Mouse (Mus musculus) heart, embryonic 10.5 days (tissue): ENCODE measurements around the gene Nrg4. TPM values are rescaled to one million over a fixed set of nuclear protein-coding genes. Genes with fewer than 3 reads are reported as not detected.

Experiments
- DNase-seq: peaks from one replicate; pipeline ENCODE4 v3.0.0-alpha.2; 2017; ENCODE audit warnings: low spot score
- H3K27ac ChIP-seq: fragments of 300-500 bp; sonication (generic); 2 replicates; pipeline ENCODE4 v1.5.1; 2016; ENCODE audit warnings: mild to moderate bottlenecking
- H3K27me3 ChIP-seq: fragments of 300-500 bp; sonication (generic); 2 replicates; pipeline ENCODE4 v1.6.1; 2016; ENCODE audit warnings: mild to moderate bottlenecking; ENCODE audit not compliant: poor library complexity, insufficient read depth, severe bottlenecking
- H3K36me3 ChIP-seq: fragments of 300-500 bp; sonication (generic); 2 replicates; pipeline ENCODE4 v1.6.1; 2016; ENCODE audit warnings: mild to moderate bottlenecking, moderate library complexity
- H3K4me1 ChIP-seq: fragments of 300-500 bp; sonication (generic); 2 replicates; pipeline ENCODE4 v1.6.1; 2016; ENCODE audit warnings: mild to moderate bottlenecking
- H3K4me3 ChIP-seq: fragments of 300-500 bp; sonication (generic); 2 replicates; pipeline ENCODE4 v1.5.1; 2016; ENCODE audit warnings: mild to moderate bottlenecking, moderate library complexity
- H3K9me3 ChIP-seq: fragments of 300-500 bp; sonication (generic); 2 replicates; pipeline ENCODE4 v1.6.1; 2016; ENCODE audit warnings: mild to moderate bottlenecking, moderate library complexity
- WGBS: fragments of 180-500 bp; shearing (Covaris S2); methylation state at CpG from one replicate; pipeline ENCODE4 v1.1.7; 2016; 5-methylcytosine and 5-hydroxymethylcytosine counted together
- polyA plus RNA-seq: library from polyadenylated mRNA; unstranded; fragments of >200 nt; fragmentation: Nextera tagmentation; extraction: Ambion mirVana; gene quantifications from 2 replicates; pipeline ENCODE4 v1.2.1, GENCODE M21; 2016

Gene Nrg4
- polyA plus RNA-seq, 1 experiment from 2014 or later = 1.3 TPM

GRCm38 (mm10) chr9:55332949-55333348 lies 6.3 kb upstream of the Nrg4 start:
- Histone ChIP-seq H3K27me3 (peaks cover 47% of the 10 kb centered on the region), H3K4me1 (peaks cover 6% of the 10 kb centered on the region), H3K4me3 (no peak overlapping the region), H3K27ac (no peak overlapping the region), H3K36me3 (no peaks in the 10 kb centered on the region), H3K9me3 (no peaks in the 10 kb centered on the region)
- 36% methylated on average over 7 of the region's 7 CpGs for WGBS
- DNase-seq = no peak

- H3K36me3 ChIP-seq = no peaks in the 10 kb centered on the region
- H3K27ac ChIP-seq = no peak overlapping the region
- no peak overlapping the region for H3K4me3 ChIP-seq
- WGBS = 33% methylated on average over 5 of the region's 5 CpGs
- peaks cover 51% of the 10 kb centered on the region for H3K27me3 ChIP-seq
- H3K9me3 ChIP-seq = no peaks in the 10 kb centered on the region
- peaks cover 6% of the 10 kb centered on the region for H3K4me1 ChIP-seq
- DNase-seq = no peak
These were observed 5.8 kb upstream of the Nrg4 start for GRCm38 (mm10) chr9:55332476-55332875.

GRCm38 (mm10) chr9:55329401-55329800 lies 2.8 kb upstream of the Nrg4 start:
- no peaks in the 10 kb centered on the region for H3K36me3 ChIP-seq
- H3K4me3 ChIP-seq = no peak overlapping the region
- H3K9me3 ChIP-seq = no peaks in the 10 kb centered on the region
- H3K27ac ChIP-seq = no peak overlapping the region
- no peak for DNase-seq
- WGBS = 71% methylated on average over 6 of the region's 6 CpGs
- H3K27me3 ChIP-seq = peaks cover 73% of the 10 kb centered on the region
- H3K4me1 ChIP-seq = peaks cover 10% of the 10 kb centered on the region

GRCm38 (mm10) chr9:55328151-55328918 lies 1.7 kb upstream of the Nrg4 start:
- no peaks in the 10 kb centered on the region for H3K36me3 ChIP-seq
- H3K9me3 ChIP-seq = no peaks in the 10 kb centered on the region
- peaks cover 82% of the 10 kb centered on the region for H3K27me3 ChIP-seq
- peaks cover 10% of the 10 kb centered on the region for H3K4me1 ChIP-seq
- DNase-seq = no peak
- H3K27ac ChIP-seq = no peak overlapping the region
- no peak overlapping the region for H3K4me3 ChIP-seq
- 28% methylated on average over 14 of the region's 14 CpGs for WGBS

GRCm38 (mm10) chr9:55327234-55327615 lies 581 bp upstream of the Nrg4 start:
- DNase-seq = no peak
- peak overlapping the region; percentile 72 for H3K4me3 ChIP-seq
- under 1% methylated on average over 13 of the region's 13 CpGs for WGBS
- H3K4me1 ChIP-seq = peaks cover 5% of the 10 kb centered on the region; the same call in 1 of the 2 replicates
- peaks cover 74% of the 10 kb centered on the region for H3K27me3 ChIP-seq
- H3K36me3 ChIP-seq = no peaks in the 10 kb centered on the region
- H3K27ac ChIP-seq = peak overlapping the region; percentile 87
- H3K9me3 ChIP-seq = no peaks in the 10 kb centered on the region

- no peak for DNase-seq
- Histone ChIP-seq H3K36me3 (no peaks in the 10 kb centered on the region), H3K4me1 (peaks cover 5% of the 10 kb centered on the region; the same call in 1 of the 2 replicates), H3K9me3 (no peaks in the 10 kb centered on the region), H3K4me3 (peak overlapping the region; percentile 72), H3K27ac (peak overlapping the region; percentile 87), H3K27me3 (peaks cover 66% of the 10 kb centered on the region)
- WGBS = 20% methylated on average over 18 of the region's 18 CpGs
These were observed 805 bp downstream of the Nrg4 start for GRCm38 (mm10) chr9:55325564-55326514.

- Histone ChIP-seq H3K36me3 (no peaks in the 10 kb centered on the region), H3K27me3 (peaks cover 60% of the 10 kb centered on the region), H3K4me3 (no peak overlapping the region), H3K4me1 (peaks cover 5% of the 10 kb centered on the region; the same call in 1 of the 2 replicates), H3K9me3 (no peaks in the 10 kb centered on the region), H3K27ac (no peak overlapping the region)
- DNase-seq = no peak
- 28% methylated on average over 1 of the region's 1 CpGs for WGBS
These were observed 1.6 kb downstream of the Nrg4 start for GRCm38 (mm10) chr9:55325061-55325460.

- 53% methylated on average over 10 of the region's 10 CpGs for WGBS
- H3K9me3 ChIP-seq = no peaks in the 10 kb centered on the region
- no peak overlapping the region for H3K27ac ChIP-seq
- no peak for DNase-seq
- peaks cover 54% of the 10 kb centered on the region for H3K27me3 ChIP-seq
- H3K4me1 ChIP-seq = peaks cover 5% of the 10 kb centered on the region; the same call in 1 of the 2 replicates
- H3K36me3 ChIP-seq = no peaks in the 10 kb centered on the region
- H3K4me3 ChIP-seq = no peak overlapping the region
These were observed 2.1 kb downstream of the Nrg4 start for GRCm38 (mm10) chr9:55324516-55324915.

GRCm38 (mm10) chr9:55324085-55324484 lies 2.6 kb downstream of the Nrg4 start:
- Histone ChIP-seq H3K4me3 (no peak overlapping the region), H3K4me1 (peaks cover 5% of the 10 kb centered on the region; the same call in 1 of the 2 replicates), H3K27me3 (peaks cover 50% of the 10 kb centered on the region), H3K27ac (no peak overlapping the region), H3K9me3 (no peaks in the 10 kb centered on the region), H3K36me3 (no peaks in the 10 kb centered on the region)
- 45% methylated on average over 8 of the region's 8 CpGs for WGBS
- DNase-seq = no peak

- DNase-seq = no peak
- H3K36me3 ChIP-seq = no peaks in the 10 kb centered on the region
- no peak overlapping the region for H3K4me3 ChIP-seq
- H3K27ac ChIP-seq = no peak overlapping the region
- no peaks in the 10 kb centered on the region for H3K9me3 ChIP-seq
- WGBS = 71% methylated on average over 1 of the region's 1 CpGs
- peaks cover 36% of the 10 kb centered on the region for H3K27me3 ChIP-seq
- peaks cover 5% of the 10 kb centered on the region; the same call in 1 of the 2 replicates for H3K4me1 ChIP-seq
These were observed 4.0 kb downstream of the Nrg4 start for GRCm38 (mm10) chr9:55322641-55323040.

- H3K9me3 ChIP-seq = no peaks in the 10 kb centered on the region
- no peaks in the 10 kb centered on the region for H3K27me3 ChIP-seq
- H3K36me3 ChIP-seq = no peaks in the 10 kb centered on the region
- WGBS = 60% methylated on average over 12 of the region's 12 CpGs
- no peak overlapping the region for H3K27ac ChIP-seq
- peaks cover 3% of the 10 kb centered on the region; the same call in 1 of the 2 replicates for H3K4me1 ChIP-seq
- no peak overlapping the region for H3K4me3 ChIP-seq
- DNase-seq = no peak
These were observed 12.9 kb downstream of the Nrg4 start for GRCm38 (mm10) chr9:55313619-55314261.

GRCm38 (mm10) chr9:55311560-55311959 lies 15.1 kb downstream of the Nrg4 start:
- Histone ChIP-seq H3K27me3 (no peaks in the 10 kb centered on the region), H3K27ac (no peak overlapping the region), H3K9me3 (no peaks in the 10 kb centered on the region), H3K36me3 (no peaks in the 10 kb centered on the region), H3K4me3 (no peak overlapping the region), H3K4me1 (peaks cover 3% of the 10 kb centered on the region; the same call in 1 of the 2 replicates)
- peak; percentile 84 for DNase-seq
- 7% methylated on average over 5 of the region's 5 CpGs for WGBS
